Mouse (Mus musculus) limb, embryonic 13.5 days (tissue): ENCODE data around the gene D430041D05Rik. TPM values are rescaled to one million over a fixed set of nuclear protein-coding genes. Genes with fewer than 3 reads are reported as not detected.

Source experiments
- ATAC-seq: fragments of 200-750 bp; cut with Nextera tagmentation; 2 replicates; pipeline ENCODE4 v1.8.0; 2017; ENCODE audit warnings: low read depth, moderate number of reproducible peaks, moderate TSS enrichment; ENCODE audit not compliant: low FRiP score
- H3K27ac ChIP-seq: fragments of 300-500 bp; sonication (generic); 2 replicates; pipeline ENCODE4 v1.5.1; 2015; ENCODE audit warnings: inconsistent platforms, mild to moderate bottlenecking, moderate library complexity
- H3K27me3 ChIP-seq: fragments of 300-500 bp; sonication (generic); 2 replicates; pipeline ENCODE4 v1.6.1; 2015; ENCODE audit warnings: mild to moderate bottlenecking, inconsistent platforms
- H3K36me3 ChIP-seq: fragments of 300-500 bp; sonication (generic); 2 replicates; pipeline ENCODE4 v1.6.1; 2015; ENCODE audit warnings: inconsistent platforms, mild to moderate bottlenecking, moderate library complexity
- H3K4me1 ChIP-seq: fragments of 300-500 bp; sonication (generic); 2 replicates; pipeline ENCODE4 v1.6.1; 2015; ENCODE audit warnings: inconsistent platforms
- H3K4me2 ChIP-seq: fragments of 300-500 bp; sonication (generic); replicated peaks from 2 replicates; pipeline ENCODE4 v1.6.1; 2015; ENCODE audit warnings: inconsistent platforms, mild to moderate bottlenecking, moderate library complexity
- H3K4me3 ChIP-seq: fragments of 300-500 bp; sonication (generic); 2 replicates; pipeline ENCODE4 v1.5.1; 2015; ENCODE audit warnings: moderate library complexity, mild to moderate bottlenecking, inconsistent platforms
- H3K9ac ChIP-seq: fragments of 300-500 bp; sonication (generic); 2 replicates; pipeline ENCODE4 v1.6.1; 2015; ENCODE audit warnings: mild to moderate bottlenecking, inconsistent platforms
- H3K9me3 ChIP-seq: fragments of 300-500 bp; sonication (generic); 2 replicates; pipeline ENCODE4 v1.6.1; 2016; ENCODE audit warnings: inconsistent platforms
- WGBS: fragments of 180-500 bp; shearing (Covaris S2); methylation state at CpG from one replicate; pipeline ENCODE4 v1.1.7; 2015; 5-methylcytosine and 5-hydroxymethylcytosine counted together
- polyA plus RNA-seq: library from polyadenylated mRNA; unstranded; fragments of >200 nt; fragmentation: Nextera tagmentation; extraction: Ambion mirVana; gene quantifications from 2 replicates; pipeline ENCODE4 v1.2.1, GENCODE M21; 2015

The D430041D05Rik gene
- polyA plus RNA-seq, 1 experiment from 2014 or later, result 0.97 TPM

- no peak for ATAC-seq
- Histone ChIP-seq H3K27me3 (no peaks in the 10 kb centered on the region; the same call in 1 of the 2 replicates), H3K9me3 (no peaks in the 10 kb centered on the region), H3K4me2 (no peak overlapping the region), H3K4me1 (no peaks in the 10 kb centered on the region), H3K27ac (no peak overlapping the region), H3K36me3 (no peaks in the 10 kb centered on the region), H3K4me3 (no peak overlapping the region), H3K9ac (no peak overlapping the region)
- 91% methylated on average over 4 of the region's 4 CpGs for WGBS
Measured at GRCm38 (mm10) chr2:104253341-104253740, 157.5 kb downstream of the D430041D05Rik start.

GRCm38 (mm10) chr2:104251647-104252046, 159.2 kb downstream of the D430041D05Rik start:
- no peak overlapping the region for H3K9ac ChIP-seq
- no peak overlapping the region for H3K4me2 ChIP-seq
- H3K36me3 ChIP-seq, result no peaks in the 10 kb centered on the region
- H3K4me3 ChIP-seq, result no peak overlapping the region
- H3K27me3 ChIP-seq, result no peaks in the 10 kb centered on the region; the same call in 1 of the 2 replicates
- no peak overlapping the region for H3K27ac ChIP-seq
- no peak for ATAC-seq
- no peaks in the 10 kb centered on the region for H3K4me1 ChIP-seq
- WGBS, result 83% methylated on average over 4 of the region's 4 CpGs
- H3K9me3 ChIP-seq, result no peaks in the 10 kb centered on the region

DNA sequence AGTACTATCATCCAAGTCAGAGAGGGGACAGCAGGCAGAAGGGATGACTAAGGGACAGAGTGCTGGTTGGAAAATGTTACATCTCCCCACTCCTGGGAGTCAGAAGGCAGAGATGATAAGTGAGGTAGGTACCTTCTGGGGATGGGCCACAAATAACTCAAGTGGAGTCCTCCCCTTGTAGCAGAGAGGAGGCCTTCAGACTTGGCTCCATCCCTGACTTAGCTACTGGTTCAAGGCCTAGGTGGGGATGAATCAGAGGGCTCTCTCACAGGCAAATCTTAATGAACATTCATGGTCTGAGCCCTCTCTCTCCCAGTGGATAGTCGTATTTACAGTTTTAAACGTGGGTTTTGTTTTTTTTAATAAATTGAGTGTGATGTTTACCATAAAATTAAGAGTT, 161.0 kb downstream of the D430041D05Rik start:
- Histone ChIP-seq H3K27me3 (no peaks in the 10 kb centered on the region), H3K9ac (no peak overlapping the region), H3K9me3 (no peaks in the 10 kb centered on the region), H3K4me3 (no peak overlapping the region), H3K4me2 (no peak overlapping the region), H3K27ac (no peak overlapping the region), H3K36me3 (no peaks in the 10 kb centered on the region), H3K4me1 (no peaks in the 10 kb centered on the region)
- 79% methylated on average over 2 of the region's 2 CpGs for WGBS
- no peak for ATAC-seq

DNA sequence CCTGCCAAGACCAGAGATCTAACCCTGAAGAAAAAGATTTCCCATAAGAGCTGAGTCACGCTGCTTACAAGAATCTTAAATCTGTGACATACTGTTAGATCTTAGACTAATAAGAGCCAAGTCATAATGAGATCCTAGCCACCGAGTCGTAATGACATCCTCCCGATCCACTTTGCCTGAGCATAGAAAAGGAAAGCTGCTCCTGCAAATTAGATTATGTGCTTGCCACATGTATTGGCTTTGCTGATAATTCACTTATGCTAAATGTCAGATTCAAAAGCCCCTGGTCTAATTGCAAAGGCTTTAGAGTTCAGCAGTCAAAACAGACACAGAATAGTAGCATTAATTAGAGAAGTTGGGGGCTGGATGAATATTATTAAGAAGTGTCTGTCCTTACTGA, 164.0 kb downstream of the D430041D05Rik start:
- Histone ChIP-seq H3K9me3 (no peaks in the 10 kb centered on the region), H3K27ac (no peak overlapping the region), H3K4me2 (no peak overlapping the region), H3K27me3 (no peaks in the 10 kb centered on the region), H3K9ac (no peak overlapping the region), H3K4me1 (no peaks in the 10 kb centered on the region), H3K4me3 (no peak overlapping the region), H3K36me3 (no peaks in the 10 kb centered on the region)
- WGBS, result 67% methylated on average over 4 of the region's 4 CpGs
- no peak for ATAC-seq

GRCm38 (mm10) chr2:104242055-104242454, 168.8 kb downstream of the D430041D05Rik start:
- ATAC-seq, result no peak
- no peaks in the 10 kb centered on the region for H3K27me3 ChIP-seq
- H3K9me3 ChIP-seq, result no peaks in the 10 kb centered on the region
- no peak overlapping the region for H3K4me3 ChIP-seq
- no peaks in the 10 kb centered on the region for H3K36me3 ChIP-seq
- H3K9ac ChIP-seq, result no peak overlapping the region
- WGBS, result 89% methylated on average over 5 of the region's 5 CpGs
- H3K27ac ChIP-seq, result no peak overlapping the region
- no peak overlapping the region for H3K4me2 ChIP-seq
- no peaks in the 10 kb centered on the region for H3K4me1 ChIP-seq

DNA sequence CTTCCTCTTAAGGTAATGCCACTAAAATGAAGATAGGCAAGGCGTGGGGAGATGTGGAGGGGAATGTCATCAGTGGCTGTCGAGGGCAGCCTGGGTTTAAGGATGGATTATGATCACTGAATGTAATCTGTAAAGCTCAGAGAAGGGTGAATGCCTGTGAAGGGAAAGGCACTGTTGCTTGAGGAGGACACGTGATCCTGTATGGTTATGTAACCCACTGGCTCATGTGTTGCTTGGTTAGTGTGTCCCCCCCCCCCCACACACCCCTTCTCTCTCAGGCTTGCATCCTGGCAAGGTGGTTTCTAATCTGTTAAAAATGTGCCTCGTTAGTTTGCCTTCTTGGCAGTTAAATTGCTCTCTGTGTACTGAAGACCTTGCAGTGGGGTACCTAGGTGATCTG, 173.7 kb downstream of the D430041D05Rik start:
- Histone ChIP-seq H3K4me1 (peaks cover 6% of the 10 kb centered on the region; the same call in 1 of the 2 replicates), H3K4me3 (no peak overlapping the region), H3K36me3 (no peaks in the 10 kb centered on the region), H3K27me3 (peaks cover 2% of the 10 kb centered on the region; the same call in 1 of the 2 replicates), H3K9me3 (no peaks in the 10 kb centered on the region), H3K27ac (no peak overlapping the region), H3K4me2 (no peak overlapping the region), H3K9ac (no peak overlapping the region)
- WGBS, result 73% methylated on average over 4 of the region's 4 CpGs
- no peak for ATAC-seq

GRCm38 (mm10) chr2:104230444-104230843, 180.4 kb downstream of the D430041D05Rik start:
- ATAC-seq, result peak; percentile 51; the same call in 1 of the 2 replicates
- H3K9ac ChIP-seq, result no peak overlapping the region; the same call in 1 of the 2 replicates
- no peaks in the 10 kb centered on the region for H3K9me3 ChIP-seq
- no peak overlapping the region for H3K4me2 ChIP-seq
- H3K27me3 ChIP-seq, result peaks cover 2% of the 10 kb centered on the region; the same call in 1 of the 2 replicates
- peaks cover 11% of the 10 kb centered on the region; the same call in 1 of the 2 replicates for H3K4me1 ChIP-seq
- no peak overlapping the region for H3K27ac ChIP-seq
- 17% methylated on average over 2 of the region's 2 CpGs for WGBS
- no peak overlapping the region for H3K4me3 ChIP-seq
- H3K36me3 ChIP-seq, result no peaks in the 10 kb centered on the region

GRCm38 (mm10) chr2:104226057-104226456, 184.8 kb downstream of the D430041D05Rik start:
- no peak overlapping the region for H3K4me3 ChIP-seq
- H3K4me1 ChIP-seq, result peaks cover 5% of the 10 kb centered on the region; the same call in 1 of the 2 replicates
- no peak overlapping the region for H3K27ac ChIP-seq
- 84% methylated on average over 4 of the region's 4 CpGs for WGBS
- no peaks in the 10 kb centered on the region for H3K27me3 ChIP-seq
- H3K36me3 ChIP-seq, result no peaks in the 10 kb centered on the region
- no peak overlapping the region for H3K9ac ChIP-seq
- H3K4me2 ChIP-seq, result no peak overlapping the region
- no peak for ATAC-seq
- no peaks in the 10 kb centered on the region for H3K9me3 ChIP-seq

DNA sequence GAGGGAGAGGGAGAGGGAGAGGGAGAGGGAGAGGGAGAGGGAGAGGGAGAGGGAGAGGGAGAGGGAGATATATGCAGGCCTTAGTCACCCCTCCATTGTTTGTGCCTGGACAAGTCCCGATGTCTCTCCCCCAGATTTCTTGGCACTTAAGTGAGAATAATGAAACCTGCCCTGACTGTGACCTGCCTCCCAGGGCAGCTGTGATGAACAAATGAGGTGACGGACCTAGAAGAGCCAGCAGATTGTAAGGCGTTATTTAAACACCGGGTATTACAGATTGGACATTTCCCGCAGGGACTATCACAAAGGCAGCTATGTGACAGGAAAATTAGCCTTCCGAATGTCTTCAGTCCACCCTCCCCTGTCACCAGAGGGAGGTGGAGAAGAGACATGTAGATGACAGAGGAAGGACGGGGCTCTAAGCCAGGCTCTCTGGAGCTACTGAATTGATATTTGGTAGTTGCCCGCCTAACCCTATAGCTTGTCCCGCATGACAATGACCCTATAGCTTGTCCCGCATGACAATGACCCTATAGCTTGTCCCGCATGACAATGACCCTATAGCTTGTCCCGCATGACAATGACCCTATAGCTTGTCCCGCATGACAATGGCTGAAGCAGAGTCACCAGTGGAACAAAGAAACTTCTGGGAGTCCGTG, 191.0 kb downstream of the D430041D05Rik start:
- WGBS, result 80% methylated on average over 14 of the region's 14 CpGs
- Histone ChIP-seq H3K9me3 (no peaks in the 10 kb centered on the region), H3K4me2 (no peak overlapping the region), H3K4me1 (peaks cover 33% of the 10 kb centered on the region), H3K27me3 (no peaks in the 10 kb centered on the region), H3K9ac (no peak overlapping the region), H3K4me3 (no peak overlapping the region), H3K27ac (no peak overlapping the region), H3K36me3 (no peaks in the 10 kb centered on the region)
- ATAC-seq, result no peak

DNA sequence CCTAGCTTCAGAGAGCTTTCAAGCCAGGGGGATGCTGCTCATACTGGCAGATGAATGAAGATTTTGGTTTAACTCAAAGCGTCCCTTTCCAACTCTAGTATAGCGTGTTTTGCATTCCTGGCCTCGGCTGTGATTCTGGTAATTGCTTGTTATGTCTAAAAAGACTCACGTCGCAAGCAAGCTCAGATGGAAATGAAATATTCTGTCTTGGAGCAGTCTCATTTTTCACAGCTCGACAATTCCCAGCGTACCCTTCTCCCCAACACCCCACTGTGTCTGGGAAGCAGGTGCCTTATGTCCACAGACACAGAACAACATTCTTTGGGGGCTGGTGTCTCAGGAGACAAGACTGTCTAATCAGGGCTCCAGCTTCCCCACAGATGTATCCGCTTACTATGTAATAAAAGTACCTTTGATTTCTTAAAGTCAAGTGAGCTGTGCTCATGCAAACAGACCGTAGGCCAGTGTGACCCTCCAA, 192.2 kb downstream of the D430041D05Rik start:
- 32% methylated on average over 9 of the region's 9 CpGs for WGBS
- H3K27ac ChIP-seq, result no peak overlapping the region; the same call in 1 of the 2 replicates
- ATAC-seq, result peak; percentile 41; the same call in 1 of the 2 replicates
- H3K9ac ChIP-seq, result no peak overlapping the region
- H3K9me3 ChIP-seq, result no peaks in the 10 kb centered on the region
- no peaks in the 10 kb centered on the region for H3K36me3 ChIP-seq
- H3K4me1 ChIP-seq, result peaks cover 33% of the 10 kb centered on the region
- no peak overlapping the region for H3K4me2 ChIP-seq
- no peak overlapping the region for H3K4me3 ChIP-seq
- no peaks in the 10 kb centered on the region for H3K27me3 ChIP-seq

GRCm38 (mm10) chr2:104218114-104218513, 192.7 kb downstream of the D430041D05Rik start:
- Histone ChIP-seq H3K4me1 (peaks cover 33% of the 10 kb centered on the region), H3K9me3 (no peaks in the 10 kb centered on the region), H3K36me3 (no peaks in the 10 kb centered on the region), H3K27ac (no peak overlapping the region; the same call in 1 of the 2 replicates), H3K4me2 (no peak overlapping the region), H3K4me3 (no peak overlapping the region), H3K9ac (no peak overlapping the region), H3K27me3 (no peaks in the 10 kb centered on the region)
- 59% methylated on average over 10 of the region's 10 CpGs for WGBS
- no peak for ATAC-seq

GRCm38 (mm10) chr2:104209408-104209807, 201.4 kb downstream of the D430041D05Rik start:
- Histone ChIP-seq H3K9me3 (no peaks in the 10 kb centered on the region), H3K9ac (no peak overlapping the region), H3K4me3 (no peak overlapping the region), H3K36me3 (no peaks in the 10 kb centered on the region), H3K27ac (no peak overlapping the region), H3K4me2 (no peak overlapping the region), H3K4me1 (peaks cover 7% of the 10 kb centered on the region; the same call in 1 of the 2 replicates), H3K27me3 (no peaks in the 10 kb centered on the region; the same call in 1 of the 2 replicates)
- WGBS, result 62% methylated on average over 2 of the region's 2 CpGs
- ATAC-seq, result no peak
